Mouse (Mus musculus) erythroblast, embryonic 14.5 days (primary cell): Measurements from ENCODE around the gene Copb1.

ENCODE experiments used
- GATA1 ChIP-seq: IDR thresholded peaks from 2 replicates; pipeline ENCODE4 v1.6.1; 2012; ENCODE audit warnings: low read length, inconsistent platforms, mixed read lengths
- TAL1 ChIP-seq: IDR thresholded peaks from 3 replicates; pipeline ENCODE4 v1.6.1; 2012; ENCODE audit warnings: low read length, inconsistent platforms, mixed read lengths

DNA sequence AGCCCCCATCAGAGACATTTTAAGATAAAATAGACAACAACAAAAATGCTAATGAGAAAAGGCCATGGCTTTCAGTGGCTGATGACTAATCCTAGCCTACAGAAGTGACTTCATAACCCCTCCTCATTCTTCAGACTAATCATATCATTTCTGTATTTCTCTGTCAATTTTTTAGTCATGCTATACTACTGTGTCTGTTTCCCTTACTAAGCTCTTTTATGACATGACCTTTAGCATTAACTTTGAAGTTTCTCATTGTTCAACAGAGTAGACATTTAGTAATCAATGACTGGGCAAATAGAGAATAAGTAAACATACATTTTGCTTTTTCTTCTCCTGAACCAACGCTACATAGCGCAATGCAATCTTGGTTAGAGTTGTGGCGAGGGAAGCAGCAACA lies 22.7 kb downstream of the Copb1 start:
- TF ChIP-seq GATA1 (no peak), TAL1 (no peak)
